In genomic region chr12:84653912-84654311, GRCm38 (mm10) we compare ENCODE assay signal across 8 mouse cellular contexts. TPM values are rescaled to one million over a fixed set of nuclear protein-coding genes. Genes with fewer than 3 reads are reported as not detected.
A peak's percentile ranks its signal among the peaks of the same experiment; 100 is the strongest.
DNase-seq lines count a peak whose midpoint lies in the region; ATAC-seq and TF ChIP-seq lines count a peak whose summit lies in the region.

No protein-coding gene starts in this region.

- no peak overlapping the region for H3K9ac ChIP-seq in forebrain, embryonic 11.5 days (ENCODE audit: low read length)
- H3K9ac ChIP-seq in forebrain, embryonic 12.5 days = no peak overlapping the region

- H3K4me2 ChIP-seq in forebrain, embryonic 11.5 days (ENCODE audit: low read depth, low read length, severe bottlenecking) = no peak overlapping the region
- no peak overlapping the region for H3K4me2 ChIP-seq in forebrain, embryonic 12.5 days

- no peak overlapping the region for H3K27ac ChIP-seq in forebrain, embryonic 11.5 days (ENCODE audit: low read depth, low read length)
- H3K27ac ChIP-seq in forebrain, embryonic 12.5 days = no peak overlapping the region

- TF ChIP-seq CTCF in G1E (IDR thresholded peaks at IDR 0.05; ENCODE audit: low read depth, low read length) = peak; percentile 96

- ATAC-seq in forebrain, embryonic 11.5 days (replicated peaks; ENCODE audit: low FRiP score) = no peak
- no peak for ATAC-seq in forebrain, embryonic 12.5 days (ENCODE audit: low FRiP score)
- ATAC-seq in G1E (ENCODE audit: extremely low read depth, insufficient number of reproducible peaks, low FRiP score, poor library complexity, severe bottlenecking) = peak; percentile 15
- ATAC-seq in frontal cortex, adult (ENCODE audit: low TSS enrichment) = peak; percentile 44; the same call in 1 of the 2 replicates

- no peaks in the 10 kb centered on the region for H3K27me3 ChIP-seq in forebrain, embryonic 11.5 days (ENCODE audit: control insufficient read depth, insufficient read depth, low read length)
- peaks cover 23% of the 10 kb centered on the region for H3K27me3 ChIP-seq in forebrain, embryonic 12.5 days
- peaks cover 23% of the 10 kb centered on the region for H3K27me3 ChIP-seq in G1E (ENCODE audit: insufficient read depth, low read length)

- no peaks in the 10 kb centered on the region for H3K9me3 ChIP-seq in forebrain, embryonic 11.5 days (ENCODE audit: control insufficient read depth, low read length)
- H3K9me3 ChIP-seq in forebrain, embryonic 12.5 days = no peaks in the 10 kb centered on the region
- H3K9me3 ChIP-seq in G1E (replicated peaks) = no peaks in the 10 kb centered on the region

- 13% methylated on average over 3 of the region's 3 CpGs for WGBS in forebrain, embryonic 11.5 days
- WGBS in forebrain, embryonic 12.5 days = 17% methylated on average over 3 of the region's 3 CpGs

- no peak overlapping the region for H3K4me3 ChIP-seq in forebrain, embryonic 11.5 days (ENCODE audit: low read depth, low read length)
- no peak overlapping the region for H3K4me3 ChIP-seq in forebrain, embryonic 12.5 days (replicated peaks)
- H3K4me3 ChIP-seq in G1E (ENCODE audit: low read depth, low read length) = no peak overlapping the region

- no peaks in the 10 kb centered on the region for H3K36me3 ChIP-seq in forebrain, embryonic 11.5 days (ENCODE audit: control insufficient read depth, insufficient read depth, low read length)
- no peaks in the 10 kb centered on the region for H3K36me3 ChIP-seq in forebrain, embryonic 12.5 days (replicated peaks)
- no peaks in the 10 kb centered on the region for H3K36me3 ChIP-seq in G1E (replicated peaks)

- DNase-seq in forebrain, embryonic 11.5 days (ENCODE audit: low spot score) = peak; percentile 82
- DNase-seq in G1E (ENCODE audit: low spot score) = peak; percentile 44
- DNase-seq in cerebellum, adult 11-12 months = peak; percentile 31
- peak; percentile 63 for DNase-seq in layer of hippocampus, adult 11-12 months (ENCODE audit: low spot score)
- DNase-seq in lung, postnatal 25 days (ENCODE audit: low spot score) = peak; percentile 39
- DNase-seq in spleen, adult 12 weeks (ENCODE audit: low spot score) = peak; percentile 45

- H3K4me1 ChIP-seq in forebrain, embryonic 11.5 days (replicated peaks; ENCODE audit: control insufficient read depth, insufficient read depth, low read length) = no peaks in the 10 kb centered on the region
- H3K4me1 ChIP-seq in forebrain, embryonic 12.5 days = no peaks in the 10 kb centered on the region
- peaks cover 5% of the 10 kb centered on the region; the same call in 1 of the 2 replicates for H3K4me1 ChIP-seq in G1E (ENCODE audit: insufficient read depth, low read depth, low read length)

RNA-seq across cellular contexts. Expression of gene Vrtn, which starts 13.1 kb away (rescaled TPM):
- not detected in 2 replicates for polyA plus RNA-seq in forebrain, embryonic 11.5 days (2014; fragmentation: Nextera tagmentation; extraction: Ambion mirVana)
- not detected in 2 replicates for polyA plus RNA-seq in forebrain, embryonic 12.5 days (2016; fragmentation: Nextera tagmentation; extraction: Ambion mirVana)
- not detected in 2 replicates for total RNA-seq in G1E (2014; fragmentation: Nextera tagmentation)
- total RNA-seq in G1E (2017) = 0.05 TPM in 1 of 2 replicates, not detected in the other
- not detected in 2 replicates for polyA plus RNA-seq in G1E (2012)

RNA-seq across cellular contexts. Expression of gene Abcd4, which starts 36.7 kb away (rescaled TPM):
- polyA plus RNA-seq in forebrain, embryonic 11.5 days (2014; fragmentation: Nextera tagmentation; extraction: Ambion mirVana) = 12.1 and 14.2 TPM in 2 replicates
- polyA plus RNA-seq in forebrain, embryonic 12.5 days (2016; fragmentation: Nextera tagmentation; extraction: Ambion mirVana) = 14.3 and 14.4 TPM in 2 replicates
- 11.9 and 31.2 TPM in 2 replicates for total RNA-seq in G1E (2014; fragmentation: Nextera tagmentation)
- total RNA-seq in G1E (2017) = 8.7 TPM in 2 replicates
- polyA plus RNA-seq in G1E (2012) = 2.9 and 5.3 TPM in 2 replicates

RNA-seq across cellular contexts. Expression of gene Syndig1l, which starts 44.7 kb away (rescaled TPM):
- 0.20 and 0.23 TPM in 2 replicates for polyA plus RNA-seq in forebrain, embryonic 11.5 days (2014; fragmentation: Nextera tagmentation; extraction: Ambion mirVana)
- 0.61 and 0.67 TPM in 2 replicates for polyA plus RNA-seq in forebrain, embryonic 12.5 days (2016; fragmentation: Nextera tagmentation; extraction: Ambion mirVana)
- total RNA-seq in G1E (2014; fragmentation: Nextera tagmentation) (not detected in 2 replicates), G1E (2017) (0.05 TPM in 1 of 2 replicates, not detected in the other)
- polyA plus RNA-seq in G1E (2012) = not detected in 2 replicates

Comparison
In these comparisons a context has a peak if more than half of its experiments do, and no peak if none do; other contexts are left out.
1. ATAC-seq: peak in G1E (single experiment) and frontal cortex, adult (single experiment); none in forebrain, embryonic 11.5 days (single experiment) and forebrain, embryonic 12.5 days (single experiment).
2. DNase-seq: peak in every context shown above with its lines; median percentile 82 in forebrain, embryonic 11.5 days; 63 in layer of hippocampus, adult 11-12 months; 45 in spleen, adult 12 weeks; 44 in G1E; 39 in lung, postnatal 25 days; 31 in cerebellum, adult 11-12 months.